Mouse (Mus musculus): Measurements from ENCODE around the gene Gm17268.

Gene Gm17268

DNA sequence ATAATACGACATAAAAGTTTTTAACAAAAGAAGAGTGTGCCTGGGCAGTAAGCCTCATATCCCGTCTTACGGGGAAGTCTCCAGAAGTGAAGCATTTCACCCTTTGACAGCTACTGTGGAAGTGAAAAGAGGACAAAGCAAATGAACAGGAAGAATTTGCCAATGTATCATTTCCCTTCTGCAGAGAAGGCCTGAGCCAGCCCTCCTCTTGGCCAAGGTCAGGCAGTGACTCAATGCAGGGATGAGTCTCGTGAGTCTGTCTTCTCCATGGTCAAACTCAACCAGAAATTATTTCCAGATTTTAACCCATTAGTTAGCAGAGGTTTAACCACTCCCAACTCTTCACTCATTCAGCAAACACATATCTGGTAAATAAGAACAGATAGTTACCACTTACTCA is 14.6 kb downstream of the Gm17268 start:
- no peak for DNase-seq

DNA sequence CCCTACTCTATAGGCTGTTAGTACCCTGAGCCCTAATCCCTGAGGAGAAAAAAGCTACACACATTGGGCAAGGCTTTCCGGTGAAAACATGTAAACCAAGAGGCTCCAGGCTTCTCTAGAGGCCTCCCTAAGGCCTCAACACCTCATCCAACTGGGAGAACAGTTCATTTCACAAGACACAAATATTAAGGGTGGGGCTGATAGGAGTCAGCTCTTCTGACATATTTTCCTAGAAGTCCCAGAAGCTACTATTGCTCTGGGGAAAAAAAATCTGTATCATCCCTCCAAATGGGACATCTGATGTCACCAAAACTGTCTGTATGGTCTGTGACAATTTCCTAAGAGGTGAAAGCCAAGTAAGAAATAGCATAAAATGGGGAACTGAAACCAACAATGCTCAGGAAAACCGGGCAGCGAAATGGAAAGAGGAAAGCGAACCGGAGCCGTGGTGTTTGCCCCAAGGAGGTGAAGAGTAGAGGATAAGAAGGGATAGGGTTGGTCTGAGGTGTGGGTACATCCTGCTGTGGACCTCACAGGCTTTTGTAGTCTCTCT is 15.8 kb downstream of the Gm17268 start:
- DNase-seq, result no peak

DNA sequence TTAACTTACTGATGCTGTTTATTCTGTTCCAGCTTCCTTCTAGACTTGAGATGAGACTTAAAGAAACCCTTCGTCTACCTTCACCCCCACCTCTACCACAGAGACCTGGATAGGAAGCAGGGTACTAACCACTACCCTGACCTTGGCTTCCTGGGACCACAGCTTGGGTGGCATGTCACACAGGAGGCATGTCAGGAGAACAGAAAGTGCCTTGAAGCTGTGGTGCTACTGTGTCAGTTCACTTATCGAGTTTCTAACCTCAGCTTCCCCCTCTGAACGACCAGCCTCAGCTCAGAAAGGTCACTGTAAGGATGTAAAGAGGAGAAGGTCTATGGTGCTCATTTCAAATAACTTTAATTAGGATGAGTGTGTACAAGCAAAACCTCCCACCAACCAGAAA is 17.0 kb downstream of the Gm17268 start:
- DNase-seq, result no peak

DNA sequence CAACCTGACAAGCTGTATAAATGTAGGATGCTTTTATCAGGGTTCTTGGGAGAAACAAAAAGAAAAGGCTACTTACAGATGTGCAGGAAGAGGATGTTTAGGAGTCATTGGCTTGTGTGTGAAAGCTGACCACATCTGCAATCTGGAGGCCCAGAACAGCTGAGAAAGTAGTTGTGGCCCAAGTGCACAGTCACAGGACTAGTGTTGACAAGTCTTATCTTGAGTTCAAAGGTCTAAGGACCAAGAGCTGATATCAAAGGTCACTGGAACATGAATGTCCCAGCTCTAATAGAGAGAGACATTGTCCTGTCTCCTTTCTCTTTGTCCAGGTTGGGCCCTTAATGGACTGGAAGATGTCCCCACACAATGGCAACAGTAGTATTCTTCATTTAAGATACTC is 18.6 kb downstream of the Gm17268 start:
- no peak for DNase-seq

DNA sequence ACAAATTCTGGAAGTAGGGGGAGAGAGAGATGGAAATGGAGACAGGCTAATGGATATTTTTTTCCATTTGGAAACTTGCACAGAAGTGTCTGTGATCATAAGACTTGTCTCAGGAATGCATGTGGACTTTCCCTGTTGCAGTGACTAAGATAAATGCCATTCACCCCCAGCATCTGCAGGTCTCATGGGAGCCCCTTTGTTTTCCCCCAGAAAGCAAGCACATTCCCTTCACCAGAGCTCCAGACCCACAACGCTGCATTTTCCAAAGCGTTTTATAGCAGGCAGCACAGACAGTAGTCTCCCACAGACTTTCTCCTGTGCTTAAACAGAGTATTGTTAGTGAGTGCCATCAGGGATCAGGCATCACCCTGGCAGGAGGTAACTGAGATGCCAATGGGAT is 19.0 kb downstream of the Gm17268 start:
- no peak for DNase-seq

DNA sequence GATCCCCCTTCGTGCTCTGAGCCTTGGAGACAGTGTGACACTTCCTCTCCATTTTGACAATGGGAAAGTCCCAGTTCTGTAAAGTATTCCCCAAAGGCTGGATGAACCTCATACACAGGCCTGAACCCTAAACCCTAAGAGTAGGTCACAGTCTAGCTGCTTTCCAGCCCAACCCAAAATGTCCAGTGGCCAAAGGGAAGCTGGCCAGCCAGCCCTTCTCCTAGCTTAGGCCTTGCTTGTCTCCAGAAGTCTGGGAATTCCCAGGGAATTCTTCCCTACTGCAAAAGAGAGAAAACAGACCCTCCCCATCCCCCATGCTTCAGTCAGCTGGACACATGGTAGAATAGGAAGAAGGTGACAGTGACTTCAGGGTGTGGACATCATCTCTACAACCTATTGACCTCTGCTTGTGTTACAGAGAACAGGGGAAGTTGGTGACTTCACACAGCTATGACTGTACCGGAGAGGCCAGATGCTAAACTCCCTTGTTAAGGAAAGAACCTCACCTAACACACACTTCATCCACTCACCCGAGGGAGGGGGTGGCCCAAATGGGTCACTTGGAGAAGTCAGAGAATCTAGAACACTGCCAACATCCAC is 22.1 kb downstream of the Gm17268 start:
- DNase-seq, result no peak

DNA sequence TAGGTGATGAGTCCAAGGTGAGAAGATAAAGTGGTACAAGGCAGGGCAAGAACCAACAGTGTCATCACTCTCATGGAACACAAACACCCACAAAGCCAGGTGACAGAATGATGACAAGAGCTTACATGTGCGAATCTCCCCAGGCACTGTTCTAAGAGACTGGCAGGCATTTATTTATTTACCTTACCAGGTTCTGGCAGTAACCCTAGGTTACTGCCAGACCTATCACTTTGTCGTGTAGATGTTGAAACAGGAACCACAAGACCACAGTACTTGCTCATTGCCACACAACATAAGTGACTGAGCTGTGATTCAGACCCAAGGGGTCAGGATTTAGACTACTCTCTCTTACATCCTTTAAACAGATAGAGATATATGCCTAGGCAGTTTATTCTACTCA is 23.3 kb downstream of the Gm17268 start:
- DNase-seq, result no peak

DNA sequence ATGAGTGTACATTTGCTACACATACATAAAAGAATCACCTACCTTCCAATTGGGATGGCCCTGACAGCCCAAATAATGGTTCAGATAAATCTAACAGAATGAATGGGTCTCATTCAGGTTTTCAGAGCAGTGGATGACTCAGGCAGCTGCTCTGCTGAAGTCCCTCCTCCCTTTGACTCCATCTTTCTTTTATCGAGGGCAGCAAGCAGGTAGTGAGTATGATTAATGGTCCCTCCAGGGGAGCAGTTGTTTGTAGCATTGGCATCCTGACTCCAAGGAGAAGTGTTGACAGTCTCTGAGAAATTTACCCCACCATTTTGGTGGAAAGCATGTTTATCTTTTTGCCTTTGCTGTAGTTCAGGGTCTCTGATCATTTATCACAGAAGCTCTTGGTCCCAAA is 24.6 kb downstream of the Gm17268 start:
- DNase-seq, result no peak

DNA sequence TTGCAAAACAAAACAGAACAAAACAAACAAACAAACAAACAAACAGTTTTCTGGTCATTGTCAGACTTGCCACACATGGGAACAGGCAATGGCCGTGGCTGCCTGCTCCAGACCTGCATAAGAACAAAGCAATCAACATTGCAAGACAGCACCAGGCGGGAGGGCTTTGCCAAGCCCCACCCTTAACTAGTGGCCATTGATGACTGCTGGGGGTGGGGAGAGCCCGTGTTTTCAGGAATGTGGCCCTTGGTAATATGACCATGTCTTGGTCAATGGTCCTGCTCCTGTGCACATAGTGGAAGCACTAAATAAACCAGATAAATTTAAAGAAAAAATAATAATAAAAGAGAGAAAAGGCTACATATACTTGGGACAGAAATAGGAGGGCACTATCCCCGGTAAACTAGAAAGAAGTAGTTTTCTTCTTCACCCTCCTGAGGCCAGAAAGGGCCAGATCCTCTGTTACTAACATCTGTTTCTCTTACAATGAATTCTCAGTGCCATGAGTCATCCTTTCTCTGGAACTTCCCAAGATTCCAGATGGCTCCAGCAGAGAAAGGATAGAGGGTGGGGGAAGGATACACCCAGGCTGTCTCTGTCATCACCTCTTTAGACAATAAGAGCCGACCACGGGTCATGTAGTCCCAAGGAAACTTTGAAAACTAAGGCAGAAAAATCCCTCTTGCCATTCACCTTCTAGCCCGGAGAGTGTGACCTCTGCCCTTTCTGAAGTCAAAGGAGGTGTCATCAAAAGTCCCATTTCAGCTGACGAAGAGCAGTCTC is 26.8 kb downstream of the Gm17268 start:
- no peak for DNase-seq

DNA sequence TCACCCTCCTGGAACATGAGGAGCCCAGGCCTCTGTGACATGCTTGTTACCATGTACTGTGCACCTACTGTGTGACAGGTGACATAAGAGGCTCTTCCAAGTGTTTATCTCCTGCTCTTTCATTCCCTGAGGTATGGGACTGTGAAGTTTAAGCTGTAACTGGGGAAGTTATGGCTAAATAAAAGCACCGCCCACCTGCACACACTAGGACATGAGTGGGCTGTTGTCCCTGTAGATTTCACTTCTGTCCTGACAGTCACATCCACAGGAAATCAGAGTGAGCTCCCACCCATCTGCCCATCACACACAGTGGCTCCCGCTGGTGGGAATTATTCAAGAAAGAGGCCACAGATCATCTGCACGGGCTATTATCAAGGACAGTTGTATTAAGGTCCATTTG is 28.2 kb downstream of the Gm17268 start:
- DNase-seq, result no peak

DNA sequence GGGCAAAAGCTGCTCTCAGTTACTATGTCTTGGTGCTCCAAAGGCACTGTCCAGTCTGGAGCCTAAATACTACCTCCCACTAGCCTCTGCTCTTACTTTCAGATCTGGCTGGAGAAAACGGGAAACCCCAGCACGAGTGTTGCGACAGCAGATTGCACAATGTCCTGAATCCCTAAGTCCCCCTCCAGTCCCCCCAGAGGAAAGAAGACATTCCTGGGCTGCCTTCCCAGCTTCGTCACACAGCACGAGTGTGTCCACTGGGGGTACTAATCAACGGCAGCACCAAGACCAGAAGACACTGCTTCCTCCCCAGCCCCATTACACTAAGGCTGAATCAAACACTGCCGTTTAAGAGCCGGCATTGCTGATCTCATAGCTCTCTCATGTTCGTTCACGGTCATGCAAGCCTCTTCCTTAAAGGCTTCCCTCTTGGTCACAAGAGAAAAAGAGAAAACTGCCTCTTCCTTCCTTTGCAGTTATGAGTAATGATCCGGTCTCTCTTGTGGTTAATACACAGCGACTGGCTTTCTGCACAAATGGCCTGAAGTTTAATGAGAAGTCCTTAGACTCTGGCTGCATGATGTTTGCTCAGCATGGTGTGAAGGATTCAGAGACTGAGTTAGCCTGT is 31.5 kb downstream of the Gm17268 start:
- no peak for DNase-seq

DNA sequence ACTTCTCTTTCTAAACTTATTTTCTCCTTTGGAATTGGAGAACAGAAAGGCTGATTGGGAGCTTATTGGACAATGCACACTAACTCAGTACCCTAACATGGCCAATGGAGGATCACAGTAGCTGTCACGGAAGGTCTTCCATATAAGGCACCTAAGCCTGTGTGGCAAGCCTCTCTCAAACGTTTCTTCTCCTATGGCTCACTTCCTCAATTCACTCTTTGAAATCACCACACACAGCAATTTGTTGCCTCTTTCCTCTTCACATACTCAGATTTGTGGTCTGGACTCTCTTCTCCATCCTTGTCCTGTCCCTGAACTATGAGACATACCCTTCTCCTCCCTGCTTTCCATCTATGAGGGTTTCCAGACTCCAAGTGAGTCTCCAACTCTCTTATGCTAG is 33.6 kb downstream of the Gm17268 start:
- no peak for DNase-seq

DNA sequence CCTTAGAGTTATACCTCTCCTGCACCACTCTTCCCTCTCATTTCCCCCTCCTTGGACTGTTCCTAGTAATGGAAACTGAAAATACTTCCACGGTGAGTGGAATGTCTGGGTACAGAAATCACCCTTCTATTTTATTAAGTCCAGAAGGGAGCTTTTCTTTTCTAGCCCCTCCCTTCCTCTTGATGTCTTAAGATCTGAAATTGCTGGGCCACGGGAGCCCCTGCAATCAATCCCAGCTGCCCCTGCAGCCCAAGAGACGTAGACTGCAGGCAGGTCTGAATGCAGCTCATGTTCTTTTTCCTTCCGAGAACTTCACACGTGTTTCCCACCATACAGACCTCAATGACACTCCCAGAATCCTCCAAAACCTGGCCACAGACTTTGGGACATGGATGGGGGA is 37.8 kb downstream of the Gm17268 start:
- no peak for DNase-seq

DNA sequence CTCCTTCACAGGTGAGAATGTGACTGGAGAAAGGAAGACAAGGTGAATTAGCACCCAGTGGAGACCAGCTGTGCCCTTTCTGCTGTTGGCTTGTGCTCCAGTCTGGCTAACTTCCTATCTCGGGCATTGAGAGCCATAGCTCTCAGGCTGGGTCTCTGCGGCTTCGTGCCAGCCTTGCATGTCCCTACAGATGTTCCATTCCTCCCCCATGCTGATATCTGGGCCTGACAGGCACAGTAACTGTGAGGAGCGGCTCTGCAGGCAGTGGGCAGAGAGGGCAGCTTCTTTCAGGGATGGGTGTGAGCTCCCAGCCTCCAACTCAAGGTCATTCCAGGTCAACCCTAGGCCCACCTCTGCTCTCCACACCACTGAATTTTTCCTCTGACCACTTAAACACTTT is 38.9 kb downstream of the Gm17268 start:
- no peak for DNase-seq

DNA sequence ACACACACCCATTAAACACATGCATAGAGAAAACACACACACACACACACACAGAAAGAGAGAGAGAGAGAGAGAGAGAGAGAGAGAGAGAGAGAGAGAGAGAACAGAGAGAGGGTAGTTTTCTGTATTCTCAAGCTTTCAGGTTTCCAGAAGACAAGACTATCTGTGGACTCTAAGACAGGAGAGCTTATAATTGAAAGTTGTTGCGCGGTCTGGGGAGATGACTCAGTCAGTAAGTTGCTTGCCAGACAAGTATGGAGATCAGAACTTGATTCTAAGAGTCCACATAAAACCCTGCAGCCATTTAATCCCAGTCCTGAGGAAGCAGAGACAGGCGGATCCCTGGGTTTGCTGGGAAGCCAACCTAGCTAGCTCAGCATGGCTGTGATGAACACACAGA is 39.7 kb downstream of the Gm17268 start:
- DNase-seq, result no peak

DNA sequence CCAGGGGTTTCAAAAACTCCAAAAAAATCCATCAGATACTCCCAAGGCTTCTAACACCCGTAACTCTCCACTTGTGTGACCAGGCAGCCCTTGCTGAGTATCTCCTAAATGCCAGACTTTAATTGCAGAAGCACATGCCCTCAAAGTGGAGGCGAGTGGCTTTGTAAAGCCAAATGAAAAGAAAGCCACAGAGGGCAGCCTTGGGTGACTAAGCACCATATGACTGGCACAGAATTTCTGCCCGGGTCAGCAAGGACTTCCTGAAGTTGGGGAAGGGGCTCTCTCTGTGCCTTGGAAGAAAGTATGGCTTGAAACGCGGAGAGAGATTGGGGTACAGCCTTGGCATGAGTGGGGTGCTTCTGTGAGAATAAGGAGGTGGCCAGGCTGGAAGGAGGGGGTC is 41.3 kb downstream of the Gm17268 start:
- no peak for DNase-seq

DNA sequence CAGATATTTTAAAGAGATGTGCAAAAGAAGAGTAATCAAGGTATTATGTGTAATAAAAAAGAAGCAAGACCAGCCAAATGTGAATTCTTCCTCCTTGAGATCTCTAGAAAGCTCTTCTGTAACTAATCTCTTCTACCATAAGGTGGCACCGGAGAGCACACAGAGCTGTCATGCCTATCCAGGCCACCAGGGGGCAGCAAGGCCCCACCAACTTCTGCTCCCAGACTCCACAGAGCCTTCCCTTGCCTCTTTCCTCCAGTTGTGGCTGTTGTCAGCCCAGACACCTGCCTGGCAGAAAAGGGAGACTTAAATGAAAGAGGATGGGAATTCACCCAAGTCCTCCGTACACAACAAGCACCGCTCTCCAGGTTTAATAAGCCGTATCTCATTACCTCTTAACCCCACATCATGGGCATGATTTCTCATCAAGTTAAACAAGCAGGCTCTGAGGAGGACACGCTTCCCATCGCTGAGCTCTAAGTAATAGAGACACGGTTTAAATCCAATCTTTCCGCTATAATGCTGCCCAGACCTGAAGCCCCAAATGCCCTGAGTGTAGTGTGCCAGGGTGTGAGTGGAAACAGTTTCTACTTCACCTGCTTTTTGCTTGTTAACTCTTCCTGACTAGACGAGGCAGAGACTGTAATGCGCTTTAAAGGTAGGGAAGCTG is 42.1 kb downstream of the Gm17268 start:
- peak; percentile 74 to 78 for DNase-seq

DNA sequence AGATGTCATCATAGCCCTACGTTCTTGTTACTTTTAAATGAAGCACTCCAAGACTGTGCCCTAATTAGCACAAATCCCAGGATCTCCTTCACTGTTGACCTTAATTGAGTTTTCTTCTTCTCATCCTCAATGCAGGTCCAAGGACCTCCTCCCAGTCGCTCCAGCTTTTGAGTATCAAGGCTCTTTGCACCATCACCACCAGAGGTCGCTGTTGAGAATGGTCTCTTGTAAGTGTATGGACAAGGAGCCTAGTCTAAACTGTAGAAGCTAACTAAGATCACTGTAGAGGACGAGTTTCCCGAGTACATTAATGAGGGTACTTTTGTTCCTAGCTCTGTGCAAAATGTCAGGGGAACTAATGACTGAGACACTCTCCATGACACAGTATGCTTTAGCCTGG is 55.2 kb downstream of the Gm17268 start:
- DNase-seq, result peak; percentile 70

DNA sequence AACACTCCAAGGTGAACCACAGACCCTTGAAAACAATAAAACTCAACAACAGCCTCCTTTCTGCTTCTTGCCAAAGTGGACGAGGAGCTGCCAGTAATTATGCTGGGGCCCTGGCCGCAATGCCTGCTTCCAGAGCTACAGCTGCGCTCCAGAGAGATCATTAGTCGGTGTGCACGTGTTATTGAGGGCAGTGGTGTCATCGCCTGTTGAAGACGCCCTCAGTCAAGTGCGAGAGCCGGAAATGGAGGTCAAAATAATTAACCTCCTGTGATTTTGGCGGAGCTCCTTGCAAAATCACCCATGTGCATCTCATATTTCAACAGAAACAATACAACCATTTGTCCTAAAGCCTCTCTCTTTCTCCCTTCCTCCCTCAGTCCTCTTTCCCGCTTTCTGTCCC is 56.2 kb downstream of the Gm17268 start:
- DNase-seq, result no peak

Measured in B cell, adult 2 months (primary cell).